Mouse (Mus musculus): Measurements from ENCODE around the gene Anapc4.

GRCm38 (mm10) chr5:52889919-52890318 lies 56.1 kb downstream of the Anapc4 start:
- TF ChIP-seq CTCF (IDR thresholded peaks at IDR 0.05; ENCODE audit: borderline replicate concordance, extremely low read depth, insufficient read depth, insufficient read length) (no peak), POLR2A (IDR thresholded peaks at IDR 0.05; ENCODE audit: borderline replicate concordance, extremely low read depth, insufficient read depth, insufficient read length, poor library complexity, severe bottlenecking) (no peak)

Data from brain, embryonic 14.5 days (tissue).